Mouse (Mus musculus) adrenal gland, postnatal 4 days (tissue): ENCODE measurements around the gene Olfr61. TPM values are rescaled to one million over a fixed set of nuclear protein-coding genes. Genes with fewer than 3 reads are reported as not detected.
"Not testable (repeated sequence)": the region's sequence is repeated elsewhere in the genome, so short reads cannot be mapped to it uniquely, and the experiment has no call there.

ENCODE experiments used
- DNase-seq, 2 experiments: peaks; one replicate each; pipeline ENCODE4 v3.0.0; 2021 to 2022; ENCODE audit warnings: low spot score in 2 of 2, mixed read lengths in 2 of 2
- long read RNA-seq, 2 experiments: library from polyadenylated mRNA; stranded (forward); transcript quantifications; one replicate each; pipeline ENCODE4 v2.0.0; 2021
- total RNA-seq, 2 experiments: library from RNA; stranded (reverse); gene quantifications; 2 replicates each; pipeline ENCODE4 v1.2.3; 2021

Olfr61 gene
- not detected for total RNA-seq
- long read RNA-seq, experiment 1: 0 reads
- long read RNA-seq, experiment 2: 0 reads

GRCm38 (mm10) chr7:140628670-140629069 is at the start of gene Olfr61:
Gene Olfr61 (plus strand): TSS chr7:140628970.
- not testable (repeated sequence) for DNase-seq

DNA sequence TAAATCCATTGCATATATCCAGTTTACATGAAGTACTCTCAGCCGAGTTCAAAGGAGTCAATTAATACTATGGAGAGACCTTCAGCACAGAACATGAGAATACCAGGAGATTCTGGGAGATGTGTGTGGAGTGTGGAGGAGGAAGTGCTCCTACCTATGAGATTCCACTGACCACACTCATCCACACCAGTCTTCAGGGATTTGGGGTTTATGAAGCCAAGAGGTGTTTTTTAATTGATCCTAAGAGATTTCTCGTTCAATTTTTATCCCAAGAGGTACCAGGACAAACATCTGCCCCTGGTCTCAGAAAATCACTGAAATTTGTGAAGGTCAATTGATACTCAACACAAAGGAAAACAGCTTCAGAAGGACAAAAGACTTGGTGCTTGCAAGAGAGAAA is 27.8 kb upstream of the Olfr61 start, which contains the start of gene Olfr46:
Gene Olfr46, plus strand, starts transcription at position 301 of the 400 bp plus-strand sequence.
- DNase-seq: not testable (repeated sequence)

DNA sequence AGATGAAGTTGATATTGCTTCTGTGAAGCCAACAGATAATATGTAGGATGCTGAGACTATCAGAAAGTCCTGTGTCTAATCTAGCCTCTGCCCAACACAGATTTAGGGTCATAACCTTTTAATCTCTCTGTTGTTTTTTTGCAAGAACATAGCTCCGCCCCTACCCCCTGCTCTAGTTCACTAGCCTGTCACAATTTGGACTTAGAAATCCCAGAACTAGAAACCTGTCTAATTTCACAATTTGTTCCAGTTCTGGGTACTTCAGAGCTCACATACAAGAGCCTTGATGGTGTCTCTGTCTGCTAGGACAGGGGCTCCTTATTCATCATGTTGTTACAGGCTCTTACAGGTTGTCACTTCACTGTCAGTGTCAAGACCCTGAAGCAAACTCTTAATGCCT is 1.8 kb downstream of the Olfr61 start:
- no peak for DNase-seq

- no peak for DNase-seq
Measured at GRCm38 (mm10) chr7:140646152-140646551, 17.4 kb downstream of the Olfr61 start, which contains the start of gene Olfr53. Gene Olfr53 (plus strand): TSS chr7:140646452.

DNA sequence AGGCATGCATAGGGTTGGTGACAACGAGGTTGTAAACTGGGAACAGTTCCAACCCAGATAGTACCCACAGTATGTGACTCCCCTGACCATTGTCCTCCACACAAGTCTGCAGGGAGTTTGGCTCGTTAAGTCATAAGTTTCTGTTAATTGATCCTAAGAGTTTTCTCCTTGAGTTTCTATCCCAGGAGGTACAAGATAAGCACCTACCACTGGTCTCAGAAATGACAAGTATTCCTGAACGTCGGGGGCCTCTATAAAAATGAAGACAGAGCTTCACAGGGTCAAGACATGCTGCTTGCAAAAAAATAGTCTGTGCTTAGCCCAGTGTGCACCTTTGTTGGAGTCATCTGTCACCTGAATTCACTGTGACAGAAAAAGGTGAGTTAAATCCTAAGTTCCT is 30.9 kb downstream of the Olfr61 start, which contains the start of gene Olfr539:
Gene Olfr539, plus strand, starts transcription at position 301 of the 400 bp plus-strand sequence.
- no peak for DNase-seq

DNA sequence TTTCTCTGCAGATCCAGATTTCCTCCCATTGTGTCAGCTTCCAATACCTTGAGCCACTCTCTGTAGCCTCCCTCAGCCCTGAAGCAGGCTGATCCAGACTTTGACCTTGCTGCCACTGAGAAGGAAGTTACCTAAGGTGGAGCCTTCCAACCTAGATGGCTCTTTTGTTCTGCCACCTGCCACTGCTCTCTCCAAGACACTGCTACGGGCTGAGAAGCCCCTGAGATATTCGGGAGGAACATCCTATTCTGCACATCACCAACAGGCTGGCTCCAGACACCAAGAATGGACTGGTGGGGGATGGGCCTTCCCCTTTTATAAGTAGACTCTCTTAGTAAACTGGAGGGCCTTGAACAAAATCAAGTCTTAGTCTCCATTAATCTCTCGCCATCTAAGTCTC is 41.9 kb downstream of the Olfr61 start:
- not testable (repeated sequence) for DNase-seq

- DNase-seq: no peak
Measured at GRCm38 (mm10) chr7:140675863-140676262, 47.1 kb downstream of the Olfr61 start.

GRCm38 (mm10) chr7:140679591-140679990 is 50.8 kb downstream of the Olfr61 start:
- not testable (repeated sequence) for DNase-seq

DNA sequence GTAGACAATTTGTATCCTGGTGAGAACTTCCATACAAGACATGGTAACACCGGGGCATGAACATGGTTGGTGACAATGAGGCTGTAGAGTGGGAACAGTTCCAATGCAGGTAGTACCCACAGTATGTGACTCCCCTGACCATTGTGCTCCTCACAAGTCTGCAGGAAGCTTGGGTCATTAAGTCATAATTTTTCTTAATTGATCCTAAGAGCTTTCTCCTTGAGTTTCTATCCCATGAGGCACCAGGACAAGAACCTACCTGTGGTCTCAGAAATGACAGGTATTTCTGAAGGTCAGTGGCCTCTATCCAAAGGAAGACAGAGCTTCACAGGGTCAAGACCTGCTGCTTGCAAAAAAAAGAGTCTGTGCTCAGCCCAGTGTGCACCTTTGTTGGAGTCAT is 52.9 kb downstream of the Olfr61 start, which contains the start of gene Olfr45:
Gene Olfr45, plus strand, starts transcription at position 301 of the 400 bp plus-strand sequence.
- DNase-seq: no peak

Other genes starting within 250 kb of the Olfr61 start
- not detected for gene Olfr531, start 226.1 kb upstream of the Olfr61 start, total RNA-seq
- not detected for gene Olfr532, start 207.3 kb upstream of the Olfr61 start, total RNA-seq
- not detected for gene Olfr533, start 165.6 kb upstream of the Olfr61 start, total RNA-seq
- gene Olfr535, start 144.8 kb upstream of the Olfr61 start, total RNA-seq: not detected
- not detected for gene Olfr536, start 121.6 kb upstream of the Olfr61 start, total RNA-seq
- gene Olfr538, start 61.1 kb upstream of the Olfr61 start, total RNA-seq: not detected
- not detected for gene Olfr46, start 27.7 kb upstream of the Olfr61 start, total RNA-seq
- not detected for gene Olfr53, start 17.5 kb downstream of the Olfr61 start, total RNA-seq
- gene Olfr539, start 31.0 kb downstream of the Olfr61 start, total RNA-seq: not detected
- gene Olfr45, start 53.0 kb downstream of the Olfr61 start, total RNA-seq: not detected
- gene Olfr541, start 68.3 kb downstream of the Olfr61 start, total RNA-seq: not detected
- gene Cyp2e1, start 134.8 kb downstream of the Olfr61 start, total RNA-seq: 100 to 1,000 TPM in 1 of 2 experiments, 1 to 10 TPM in 1; 4.1 to 138 TPM
- gene Syce1, start 158.9 kb downstream of the Olfr61 start, total RNA-seq: under 1 TPM in 1 of 2 experiments, not detected in 1; 0.42 TPM
- gene Zfp941, start 193.2 kb downstream of the Olfr61 start, total RNA-seq: 1 to 10 TPM; 5.1 to 5.4 TPM
- gene Urah, start 206.0 kb downstream of the Olfr61 start, total RNA-seq: 10 to 100 TPM in 1 of 2 experiments, under 1 TPM in 1; 0.70 to 17.0 TPM
- gene Scgb1c1, start 216.6 kb downstream of the Olfr61 start, total RNA-seq: not detected
- gene Odf3, start 218.8 kb downstream of the Olfr61 start, total RNA-seq: under 1 TPM; 0.40 to 0.76 TPM
- gene Gm45785, start 227.4 kb downstream of the Olfr61 start, total RNA-seq: 1 to 10 TPM in 1 of 2 experiments, not detected in 1; 1.2 TPM
- gene Ric8a, start 228.0 kb downstream of the Olfr61 start, total RNA-seq: 10 to 100 TPM; 64.3 to 69.0 TPM
- gene Bet1l, start 228.6 kb downstream of the Olfr61 start, total RNA-seq: 10 to 100 TPM; 40.2 to 42.9 TPM